Mouse (Mus musculus) MEL (cell line): ENCODE measurements around the gene Fkbp10. TPM values are rescaled to one million over a fixed set of nuclear protein-coding genes. Genes with fewer than 3 reads are reported as not detected.

Source experiments
- DNase-seq: peaks from one replicate; pipeline ENCODE4 v3.0.0; 2011; ENCODE audit warnings: low read depth, low spot score
- H3K27ac ChIP-seq: 2 replicates; pipeline ENCODE4 v1.5.1; 2012; ENCODE audit warnings: low read depth, mild to moderate bottlenecking, control low read depth, low read length, moderate library complexity; ENCODE audit not compliant: control insufficient read depth
- H3K27me3 ChIP-seq, 2 experiments: fragments of 150-350 bp in 1 of 2; sonication (generic) in 1 of 2; 2 replicates each; pipeline ENCODE4 v1.6.1; 2012; ENCODE audit warnings: low read length in 2 of 2, mild to moderate bottlenecking in 2 of 2, improper control_type of control experiment in 1 of 2, moderate library complexity in 1 of 2; ENCODE audit not compliant: insufficient read depth in 2 of 2, control insufficient read depth in 1 of 2
- H3K36me3 ChIP-seq, 2 experiments: 2 replicates each; pipeline ENCODE4 v1.6.1; 2012 to 2014; ENCODE audit warnings: low read length in 2 of 2, improper control_type of control experiment in 1 of 2, inconsistent platforms in 1 of 2, mild to moderate bottlenecking in 1 of 2; ENCODE audit not compliant: insufficient read depth in 2 of 2, control insufficient read depth in 1 of 2
- H3K4me1 ChIP-seq, 2 experiments: fragments of 150-350 bp in 1 of 2; sonication (generic) in 1 of 2; 2 replicates each; pipeline ENCODE4 v1.6.1; 2012; ENCODE audit warnings: low read length in 2 of 2, improper control_type of control experiment in 1 of 2, mild to moderate bottlenecking in 1 of 2; ENCODE audit not compliant: insufficient read depth in 2 of 2, control insufficient read depth in 1 of 2
- H3K4me3 ChIP-seq, 2 experiments: fragments of 150-350 bp in 1 of 2; sonication (generic) in 1 of 2; 2 replicates each; pipeline ENCODE4 v1.5.1; 2012; ENCODE audit warnings: low read depth in 2 of 2, low read length in 2 of 2, mild to moderate bottlenecking in 2 of 2, moderate library complexity in 2 of 2, control low read depth in 1 of 2, improper control_type of control experiment in 1 of 2; ENCODE audit not compliant: control insufficient read depth in 1 of 2, insufficient read depth in 1 of 2
- H3K79me2 ChIP-seq: 2 replicates; pipeline ENCODE4 v1.6.1; 2012; ENCODE audit warnings: mild to moderate bottlenecking, low read length, moderate library complexity; ENCODE audit not compliant: control insufficient read depth, poor library complexity, insufficient read depth
- H3K9ac ChIP-seq: 2 replicates; pipeline ENCODE4 v1.6.1; 2012; ENCODE audit warnings: low read depth, mild to moderate bottlenecking, control low read depth, low read length, moderate library complexity; ENCODE audit not compliant: control insufficient read depth, poor library complexity, severe bottlenecking
- H3K9me3 ChIP-seq: fragments of 150-350 bp; sonication (generic); replicated peaks from 2 replicates; pipeline ENCODE4 v1.6.1; 2012; ENCODE audit warnings: mild to moderate bottlenecking, low read length, improper control_type of control experiment, moderate library complexity; ENCODE audit not compliant: insufficient read depth
- CHD1 ChIP-seq: IDR thresholded peaks from 2 replicates; pipeline ENCODE4 v1.6.1; 2012; ENCODE audit warnings: low read depth, mild to moderate bottlenecking, inconsistent platforms, low read length, improper control_type of control experiment
- ELF1 ChIP-seq: IDR thresholded peaks from 2 replicates; pipeline ENCODE4 v1.6.1; 2014; ENCODE audit warnings: low read depth, mild to moderate bottlenecking, inconsistent platforms, low read length, improper control_type of control experiment, moderate library complexity
- GABPA ChIP-seq: IDR thresholded peaks from 2 replicates; pipeline ENCODE4 v1.6.1; 2012; ENCODE audit warnings: low read depth, mild to moderate bottlenecking, inconsistent platforms, low read length, improper control_type of control experiment, moderate library complexity
- HCFC1 ChIP-seq: IDR thresholded peaks from 2 replicates; pipeline ENCODE4 v1.6.1; 2012; ENCODE audit warnings: low read depth, mild to moderate bottlenecking, inconsistent platforms, low read length, improper control_type of control experiment, moderate library complexity
- JUND ChIP-seq: IDR thresholded peaks from 2 replicates; pipeline ENCODE4 v1.6.1; 2011; ENCODE audit warnings: low read depth, mild to moderate bottlenecking, improper control_type of control experiment, low read length
- KAT2A ChIP-seq: conservative IDR thresholded peaks from 2 replicates; pipeline ENCODE4 v1.6.1; 2012; ENCODE audit warnings: low read depth, low read length, improper control_type of control experiment, inconsistent platforms
- MAZ ChIP-seq: IDR thresholded peaks from 2 replicates; pipeline ENCODE4 v1.6.1; 2012; ENCODE audit warnings: low read depth, mild to moderate bottlenecking, inconsistent platforms, low read length, improper control_type of control experiment
- MEF2A ChIP-seq: IDR thresholded peaks from 2 replicates; pipeline ENCODE4 v1.6.1; 2014; ENCODE audit warnings: low read depth, mild to moderate bottlenecking, inconsistent platforms, low read length, improper control_type of control experiment; ENCODE audit not compliant: poor library complexity, insufficient replicate concordance, severe bottlenecking; ENCODE audit errors: extremely low read depth
- MXI1 ChIP-seq: IDR thresholded peaks from 2 replicates; pipeline ENCODE4 v1.6.1; 2011; ENCODE audit warnings: mild to moderate bottlenecking, low read depth, low read length, improper control_type of control experiment
- MYB ChIP-seq: IDR thresholded peaks from 2 replicates; pipeline ENCODE4 v1.6.1; 2011; ENCODE audit warnings: mild to moderate bottlenecking, low read depth, low read length, improper control_type of control experiment
- NELFE ChIP-seq: IDR thresholded peaks from 2 replicates; pipeline ENCODE4 v1.6.1; 2011; ENCODE audit warnings: low read depth, low read length, improper control_type of control experiment
- NRF1 ChIP-seq: IDR thresholded peaks from 2 replicates; pipeline ENCODE4 v1.6.1; 2014; ENCODE audit warnings: low read depth, mild to moderate bottlenecking, inconsistent platforms, low read length, improper control_type of control experiment, moderate library complexity; ENCODE audit not compliant: poor library complexity, insufficient read depth, severe bottlenecking
- POLR2A ChIP-seq, 2 experiments: IDR thresholded peaks; 2 replicates each; pipeline ENCODE4 v1.6.1; 2011 to 2012; ENCODE audit warnings: low read length in 2 of 2, mild to moderate bottlenecking in 2 of 2, control low read depth in 1 of 2, improper control_type of control experiment in 1 of 2, low read depth in 1 of 2, moderate library complexity in 1 of 2; ENCODE audit not compliant: control insufficient read depth in 1 of 2, insufficient read depth in 1 of 2, poor library complexity in 1 of 2
- POLR2AphosphoS2 ChIP-seq: IDR thresholded peaks from 2 replicates; pipeline ENCODE4 v1.6.1; 2011; ENCODE audit warnings: low read length, improper control_type of control experiment
- SIN3A ChIP-seq: IDR thresholded peaks from 2 replicates; pipeline ENCODE4 v1.6.1; 2012; ENCODE audit warnings: low read length, improper control_type of control experiment, inconsistent platforms
- TCF12 ChIP-seq: IDR thresholded peaks from 2 replicates; pipeline ENCODE4 v1.6.1; 2014; ENCODE audit warnings: low read depth, mild to moderate bottlenecking, inconsistent platforms, low read length, improper control_type of control experiment, moderate library complexity
- UBTF ChIP-seq: IDR thresholded peaks from 2 replicates; pipeline ENCODE4 v1.6.1; 2012; ENCODE audit warnings: low read depth, mild to moderate bottlenecking, inconsistent platforms, low read length, improper control_type of control experiment, moderate library complexity, borderline replicate concordance; ENCODE audit not compliant: insufficient read depth
- USF2 ChIP-seq, 2 experiments: IDR thresholded peaks; 2 replicates each; pipeline ENCODE4 v1.6.1; 2011 to 2012; ENCODE audit warnings: improper control_type of control experiment in 2 of 2, low read length in 2 of 2, borderline replicate concordance in 1 of 2, inconsistent platforms in 1 of 2, low read depth in 1 of 2, mild to moderate bottlenecking in 1 of 2; ENCODE audit not compliant: insufficient read depth in 1 of 2
- ZMIZ1 ChIP-seq: IDR thresholded peaks from 2 replicates; pipeline ENCODE4 v1.6.1; 2012; ENCODE audit warnings: low read depth, mild to moderate bottlenecking, inconsistent platforms, low read length, improper control_type of control experiment, moderate library complexity
- ZNF384 ChIP-seq: IDR thresholded peaks from 2 replicates; pipeline ENCODE4 v1.6.1; 2012; ENCODE audit warnings: low read depth, mild to moderate bottlenecking, inconsistent platforms, low read length, improper control_type of control experiment
- polyA plus RNA-seq, 2 experiments: library from polyadenylated mRNA; stranded (reverse) in 1 of 2; unstranded in 1 of 2; fragments of >175 nt in 1 of 2; fragments of >200 nt in 1 of 2; gene quantifications; 2 replicates each; pipeline versions ENCODE4 v1.2.1 to v1.2.4; 2012; ENCODE audit warnings: low replicate concordance in 2 of 2, low read depth in 1 of 2; ENCODE audit not compliant: insufficient read length in 2 of 2, insufficient read depth in 1 of 2, missing spikeins in 1 of 2
- total RNA-seq: library from RNA; depleted of rRNA; stranded (reverse); fragments of 300-350 nt; gene quantifications from 2 replicates; pipeline ENCODE4 v1.2.3, GENCODE M21; 2012

Fkbp10 gene
- total and polyA plus RNA-seq, 3 experiments, result 0.19 to 0.28 TPM; not detected in 1

DNA sequence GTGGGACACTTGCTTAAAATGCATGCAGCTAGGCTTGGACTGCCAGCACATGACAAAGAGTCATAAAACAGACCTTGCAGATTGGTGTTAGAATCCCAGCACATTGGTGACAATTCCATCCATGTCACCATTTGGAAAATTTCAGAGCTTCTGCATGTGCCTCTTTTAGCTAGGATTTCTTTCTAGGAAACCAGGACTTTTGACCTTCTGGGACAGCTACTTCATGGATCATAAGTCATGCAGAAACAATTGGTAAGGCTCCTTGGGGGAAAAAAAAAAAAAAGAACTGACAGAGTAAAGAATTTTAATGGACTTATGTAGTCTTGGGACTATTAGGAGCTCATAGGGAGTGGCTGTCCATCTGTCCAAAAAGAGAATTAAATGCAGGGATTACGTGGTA, 22.4 kb downstream of the Fkbp10 start:
- peaks cover 0 to 9% of the 10 kb centered on the region in 2 experiments; a peak in 2 of 4 replicates for H3K36me3 ChIP-seq
- H3K4me3 ChIP-seq, result no peak overlapping the region
- no peak for DNase-seq
- no peak overlapping the region for H3K9ac ChIP-seq
- no peaks in the 10 kb centered on the region for H3K9me3 ChIP-seq
- peaks cover 2 to 12% of the 10 kb centered on the region in 2 experiments; a peak in 3 of 4 replicates for H3K4me1 ChIP-seq
- no peak for TF ChIP-seq MYB
- TF ChIP-seq CHD1, result no peak
- no peak for TF ChIP-seq ZNF384
- TF ChIP-seq ZMIZ1, result no peak
- no peak for TF ChIP-seq USF2 (IDR thresholded peaks at IDR 0.05; ENCODE audit: borderline replicate concordance in 1 of 2, insufficient read depth in 1 of 2, low read depth in 1 of 2, low read length in 2 of 2)
- no peak for TF ChIP-seq MEF2A
- no peak overlapping the region for H3K27ac ChIP-seq
- peaks cover 5% of the 10 kb centered on the region; the same call in 1 of the 2 replicates for H3K79me2 ChIP-seq
- H3K27me3 ChIP-seq, result no peaks in the 10 kb centered on the region

DNA sequence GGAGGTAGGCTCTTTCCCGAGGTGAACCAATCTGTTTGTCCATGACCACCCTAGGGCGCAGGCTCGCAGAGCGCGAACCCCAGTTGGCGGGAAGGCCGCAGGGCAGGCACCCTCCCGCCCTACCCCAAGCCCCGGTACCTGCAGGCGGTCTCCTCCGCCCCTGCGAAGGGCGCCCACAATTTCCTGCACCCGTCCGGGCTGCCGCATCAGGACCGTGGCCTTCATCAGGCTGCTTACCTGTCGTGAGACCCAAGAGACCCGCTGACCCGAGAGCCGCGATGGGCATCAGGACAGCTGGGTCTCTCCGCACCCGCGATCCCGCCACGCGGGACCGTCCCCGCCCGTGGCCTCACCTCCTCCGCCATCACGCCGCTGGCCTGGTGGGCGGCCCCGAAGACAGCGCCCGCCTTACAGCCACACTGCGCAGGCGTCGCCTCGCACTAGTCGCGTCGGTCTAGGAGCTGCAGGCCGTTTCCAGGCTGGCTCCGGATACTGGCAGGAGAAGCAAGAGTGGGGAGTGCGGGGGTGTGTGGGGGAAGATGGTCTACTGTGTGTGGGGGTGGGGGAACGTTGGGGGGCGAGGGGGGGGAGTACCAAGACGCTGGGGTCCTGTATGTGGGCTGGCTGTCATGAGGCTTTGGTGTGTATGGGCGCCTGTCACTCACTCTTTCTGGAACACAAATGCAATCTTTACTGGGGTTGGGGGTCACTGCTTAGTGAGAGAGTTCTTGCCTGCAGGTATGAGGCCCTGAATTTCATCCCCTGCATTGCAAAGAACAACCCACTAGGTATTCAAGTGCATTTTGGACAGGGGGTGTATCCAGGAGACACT, 25.4 kb downstream of the Fkbp10 start:
- Histone ChIP-seq H3K27ac (peak overlapping the region; percentile 16), H3K9me3 (no peaks in the 10 kb centered on the region)
- TF ChIP-seq MAZ (0 out of 2 replicates have a peak, but pooled peaks have one; percentile 36), NRF1 (peak; percentile 93), JUND (no peak), POLR2AphosphoS2 (peak; percentile 82), HCFC1 (peak; percentile 67), TCF12 (peak; percentile 73), KAT2A (no peak), GABPA (no peak), ELF1 (no peak), MYB (no peak), NELFE (peak; percentile 84), UBTF (0 out of 2 replicates have a peak, but pooled peaks have one; percentile 68), SIN3A (peak; percentile 44), MXI1 (peak; percentile 38), ZMIZ1 (peak; percentile 75), POLR2A (IDR thresholded peaks at IDR 0.05; ENCODE audit: control insufficient read depth in 1 of 2, insufficient read depth in 1 of 2, low read depth in 1 of 2, low read length in 2 of 2, poor library complexity in 1 of 2) (peak; percentile 93 to 95)
- TF ChIP-seq, all 39 proteins: peak for 11
- H3K9ac ChIP-seq, result peak overlapping the region; percentile 77
- peaks cover 5% of the 10 kb centered on the region; the same call in 1 of the 2 replicates for H3K79me2 ChIP-seq
- no peaks in the 10 kb centered on the region for H3K27me3 ChIP-seq
- peak; percentile 90 for DNase-seq
- H3K4me3 ChIP-seq, result peak overlapping the region; percentile 73 to 81
- peaks cover 2 to 12% of the 10 kb centered on the region in 2 experiments; a peak in 3 of 4 replicates for H3K4me1 ChIP-seq
- peaks cover 0 to 9% of the 10 kb centered on the region in 2 experiments; a peak in 2 of 4 replicates for H3K36me3 ChIP-seq
